Mouse (Mus musculus) embryonic facial prominence, embryonic 11.5 days (tissue): ENCODE measurements around the gene Esd. TPM values are rescaled to one million over a fixed set of nuclear protein-coding genes. Genes with fewer than 3 reads are reported as not detected.

Source experiments
- ATAC-seq: fragments of 200-750 bp; cut with Nextera tagmentation; replicated peaks from 2 replicates; pipeline ENCODE4 v1.8.0; 2017; ENCODE audit warnings: low read depth; ENCODE audit not compliant: insufficient number of reproducible peaks, low FRiP score, low TSS enrichment
- DNase-seq: peaks from one replicate; pipeline ENCODE4 v3.0.0-alpha.2; 2015; ENCODE audit warnings: low spot score
- H3K27ac ChIP-seq: fragments of 300-500 bp; sonication (generic); replicated peaks from 2 replicates; pipeline ENCODE4 v1.5.1; 2014; ENCODE audit warnings: mild to moderate bottlenecking, low read depth, low read length, control low read depth
- H3K27me3 ChIP-seq: fragments of 300-500 bp; sonication (generic); 2 replicates; pipeline ENCODE4 v1.6.1; 2014; ENCODE audit warnings: mild to moderate bottlenecking, low read length, moderate library complexity, mixed read lengths; ENCODE audit not compliant: control insufficient read depth, insufficient read depth
- H3K36me3 ChIP-seq: fragments of 300-500 bp; sonication (generic); replicated peaks from 2 replicates; pipeline ENCODE4 v1.6.1; 2014; ENCODE audit warnings: low read depth, mild to moderate bottlenecking, low read length, moderate library complexity, mixed read lengths; ENCODE audit not compliant: control insufficient read depth, insufficient read depth
- H3K4me1 ChIP-seq: fragments of 300-500 bp; sonication (generic); 2 replicates; pipeline ENCODE4 v1.6.1; 2014; ENCODE audit warnings: low read length, mixed read lengths; ENCODE audit not compliant: control insufficient read depth, insufficient read depth
- H3K4me2 ChIP-seq: fragments of 300-500 bp; sonication (generic); 2 replicates; pipeline ENCODE4 v1.6.1; 2014; ENCODE audit warnings: low read depth, mild to moderate bottlenecking, control low read depth, low read length, moderate library complexity
- H3K4me3 ChIP-seq: fragments of 300-500 bp; sonication (generic); 2 replicates; pipeline ENCODE4 v1.5.1; 2014; ENCODE audit warnings: low read depth, low read length, control low read depth
- H3K9ac ChIP-seq: fragments of 300-500 bp; sonication (generic); replicated peaks from 2 replicates; pipeline ENCODE4 v1.6.1; 2014; ENCODE audit warnings: mild to moderate bottlenecking, control low read depth, low read length
- H3K9me3 ChIP-seq: fragments of 300-500 bp; sonication (generic); replicated peaks from 2 replicates; pipeline ENCODE4 v1.6.1; 2016; ENCODE audit warnings: mild to moderate bottlenecking, low read length, inconsistent platforms, mixed read lengths; ENCODE audit not compliant: control insufficient read depth
- WGBS: fragments of 180-500 bp; shearing (Covaris S2); extraction: QIAGEN DNeasy Blood & Tissue Kit; methylation state at CpG from one replicate; pipeline ENCODE4 v1.1.7; 2014; 5-methylcytosine and 5-hydroxymethylcytosine counted together
- polyA plus RNA-seq: library from polyadenylated mRNA; unstranded; fragments of >200 nt; fragmentation: Nextera tagmentation; extraction: Ambion mirVana; gene quantifications from 2 replicates; pipeline ENCODE4 v1.2.1, GENCODE M21; 2014

The Esd gene
- polyA plus RNA-seq, 1 experiment from 2014 or later, result 412 TPM

DNA sequence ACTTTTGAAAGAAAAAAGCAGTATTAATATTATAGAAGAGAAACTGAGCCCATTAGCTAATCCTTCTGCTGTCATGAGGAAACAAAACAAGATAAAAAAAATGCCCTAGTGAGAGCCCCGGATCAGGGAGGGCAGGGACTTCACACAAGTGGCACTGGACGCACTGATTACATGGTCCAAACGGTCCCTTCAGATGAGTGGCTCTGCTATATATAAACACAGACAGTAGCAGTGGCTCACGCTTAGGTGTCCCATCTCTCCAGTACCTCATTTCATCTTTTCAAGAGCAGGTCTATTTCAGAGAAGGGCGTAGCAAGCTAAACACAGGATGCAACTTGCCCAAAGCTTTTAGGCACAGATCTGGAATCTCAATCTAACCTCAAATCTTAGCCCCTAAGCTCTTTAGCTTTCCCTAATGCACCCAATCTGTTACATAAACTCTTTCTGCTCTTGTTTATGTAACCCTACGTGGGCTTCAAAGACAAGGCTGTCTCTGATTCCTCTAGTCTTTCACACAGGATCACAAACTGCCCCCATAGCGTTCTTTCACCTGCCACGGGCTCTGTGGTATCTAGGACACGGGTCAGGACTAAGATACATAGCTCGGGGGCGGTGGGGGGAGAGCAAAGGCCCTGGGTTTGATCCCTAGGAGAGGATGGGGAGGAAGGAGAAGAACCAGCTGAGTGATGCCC is 52.3 kb downstream of the Esd start:
- H3K9ac ChIP-seq, result no peak overlapping the region
- WGBS, result 73% methylated on average over 11 of the region's 11 CpGs
- H3K4me3 ChIP-seq, result no peak overlapping the region
- ATAC-seq (no peak), DNase-seq (peak; percentile 9)
- H3K36me3 ChIP-seq, result no peaks in the 10 kb centered on the region
- no peak overlapping the region for H3K27ac ChIP-seq
- no peaks in the 10 kb centered on the region for H3K4me1 ChIP-seq
- no peak overlapping the region for H3K4me2 ChIP-seq
- no peaks in the 10 kb centered on the region for H3K9me3 ChIP-seq
- no peaks in the 10 kb centered on the region for H3K27me3 ChIP-seq

DNA sequence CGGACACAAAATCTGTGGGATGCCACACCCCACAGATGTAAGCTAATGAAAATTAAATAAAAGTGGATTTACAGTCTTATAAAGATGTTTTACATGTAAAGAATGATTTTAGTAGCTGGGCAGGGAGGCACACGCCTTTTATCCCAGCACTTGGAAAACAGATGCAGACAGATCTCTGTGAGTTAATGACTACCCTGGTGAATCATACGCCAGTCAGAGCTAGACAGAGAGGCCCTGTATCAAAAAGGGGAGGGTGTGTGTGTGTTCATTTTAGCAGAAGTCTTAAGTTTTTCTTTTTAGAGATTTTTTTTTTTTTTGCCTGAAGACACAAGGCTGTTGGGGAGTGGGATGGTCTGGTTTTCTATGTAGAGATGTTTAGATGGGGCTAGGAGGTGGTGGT is 55.6 kb downstream of the Esd start:
- Histone ChIP-seq H3K9ac (no peak overlapping the region), H3K4me2 (no peak overlapping the region), H3K27ac (no peak overlapping the region), H3K36me3 (no peaks in the 10 kb centered on the region), H3K27me3 (no peaks in the 10 kb centered on the region), H3K9me3 (no peaks in the 10 kb centered on the region), H3K4me3 (no peak overlapping the region), H3K4me1 (no peaks in the 10 kb centered on the region)
- no peak for ATAC-seq
- 81% methylated on average over 3 of the region's 3 CpGs for WGBS
- DNase-seq, result no peak

GRCm38 (mm10) chr14:74788766-74789165 is 56.7 kb downstream of the Esd start:
- H3K27ac ChIP-seq, result no peak overlapping the region
- no peak overlapping the region for H3K9ac ChIP-seq
- no peaks in the 10 kb centered on the region for H3K36me3 ChIP-seq
- H3K27me3 ChIP-seq, result no peaks in the 10 kb centered on the region
- no peaks in the 10 kb centered on the region for H3K9me3 ChIP-seq
- H3K4me1 ChIP-seq, result no peaks in the 10 kb centered on the region
- WGBS, result 74% methylated on average over 8 of the region's 8 CpGs
- peak; percentile 32 for DNase-seq
- no peak for ATAC-seq
- no peak overlapping the region for H3K4me2 ChIP-seq
- no peak overlapping the region for H3K4me3 ChIP-seq

- Histone ChIP-seq H3K27me3 (no peaks in the 10 kb centered on the region), H3K4me1 (no peaks in the 10 kb centered on the region), H3K4me2 (no peak overlapping the region), H3K36me3 (no peaks in the 10 kb centered on the region), H3K4me3 (no peak overlapping the region), H3K27ac (no peak overlapping the region), H3K9me3 (no peaks in the 10 kb centered on the region), H3K9ac (no peak overlapping the region)
- ATAC-seq, result no peak
- DNase-seq, result no peak
- 82% methylated on average over 5 of the region's 5 CpGs for WGBS
Observed at GRCm38 (mm10) chr14:74790535-74790934, 58.4 kb downstream of the Esd start.

- no peaks in the 10 kb centered on the region for H3K9me3 ChIP-seq
- no peaks in the 10 kb centered on the region for H3K36me3 ChIP-seq
- WGBS, result 76% methylated on average over 6 of the region's 6 CpGs
- no peak overlapping the region for H3K9ac ChIP-seq
- DNase-seq, result no peak
- H3K4me2 ChIP-seq, result no peak overlapping the region
- no peak overlapping the region for H3K27ac ChIP-seq
- no peaks in the 10 kb centered on the region for H3K4me1 ChIP-seq
- no peak overlapping the region for H3K4me3 ChIP-seq
- ATAC-seq, result no peak
- no peaks in the 10 kb centered on the region for H3K27me3 ChIP-seq
Observed at GRCm38 (mm10) chr14:74792793-74793192, 60.7 kb downstream of the Esd start.

DNA sequence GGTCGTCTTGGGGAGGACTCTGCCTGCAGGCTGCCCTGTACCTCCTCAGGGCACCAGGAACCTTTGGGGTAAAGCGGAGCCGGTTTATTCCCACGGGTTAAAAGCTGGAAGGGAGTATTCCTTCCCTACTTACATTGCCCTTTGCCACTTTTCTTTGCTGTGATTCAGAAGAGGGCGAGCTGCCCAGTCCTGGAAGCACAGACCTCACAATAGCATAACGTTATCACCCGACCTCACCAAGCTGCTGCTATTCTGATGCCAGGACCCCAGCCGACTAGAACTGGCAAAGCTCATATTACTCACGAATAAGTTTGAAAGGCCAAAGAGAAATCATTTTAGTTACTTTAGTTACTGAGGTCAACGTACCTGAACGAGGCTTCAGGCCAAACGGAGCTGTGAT is 62.8 kb downstream of the Esd start:
- Histone ChIP-seq H3K9me3 (no peaks in the 10 kb centered on the region), H3K27me3 (no peaks in the 10 kb centered on the region), H3K4me2 (no peak overlapping the region), H3K4me1 (no peaks in the 10 kb centered on the region), H3K27ac (no peak overlapping the region), H3K9ac (no peak overlapping the region), H3K36me3 (no peaks in the 10 kb centered on the region), H3K4me3 (no peak overlapping the region)
- no peak for ATAC-seq
- WGBS, result 77% methylated on average over 12 of the region's 12 CpGs
- no peak for DNase-seq

DNA sequence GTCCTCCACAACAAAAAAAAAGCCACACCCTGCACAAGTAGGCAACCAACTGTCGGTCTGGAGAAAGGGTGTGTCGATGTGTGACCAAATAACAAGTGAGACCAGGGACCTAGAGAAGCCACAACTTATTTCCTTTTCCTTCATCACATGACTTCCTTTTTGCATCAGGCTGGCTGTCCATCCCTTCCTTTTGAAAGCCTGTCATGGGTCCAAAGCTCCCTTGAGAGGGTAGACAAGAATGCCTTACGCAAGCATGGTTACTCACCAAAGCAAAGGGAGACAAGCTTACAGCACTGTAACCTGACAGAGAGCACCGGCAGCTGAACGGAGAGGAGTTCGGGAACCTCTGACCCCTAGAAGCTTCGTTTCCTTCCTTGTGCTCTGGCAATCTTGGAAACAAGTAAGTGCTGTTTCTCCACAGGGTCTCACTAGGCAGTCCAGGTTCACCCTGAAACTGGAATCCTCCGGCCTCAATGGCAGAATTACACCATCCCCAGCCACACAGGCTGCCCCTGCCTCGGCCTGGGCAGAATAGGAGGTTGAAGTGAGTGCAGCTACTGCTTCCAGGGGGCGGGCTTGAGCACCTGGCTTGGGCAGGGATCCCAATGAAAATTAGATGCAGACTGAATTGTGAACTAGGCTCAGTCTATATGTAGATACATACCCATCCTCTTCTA is 65.4 kb downstream of the Esd start:
- no peak for ATAC-seq
- Histone ChIP-seq H3K4me1 (no peaks in the 10 kb centered on the region), H3K4me2 (no peak overlapping the region), H3K27me3 (no peaks in the 10 kb centered on the region), H3K36me3 (no peaks in the 10 kb centered on the region), H3K27ac (no peak overlapping the region), H3K9me3 (no peaks in the 10 kb centered on the region), H3K4me3 (no peak overlapping the region), H3K9ac (no peak overlapping the region)
- DNase-seq, result no peak
- WGBS, result 82% methylated on average over 10 of the region's 10 CpGs

- H3K9ac ChIP-seq, result no peak overlapping the region
- no peak for DNase-seq
- WGBS, result 85% methylated on average over 16 of the region's 16 CpGs
- ATAC-seq, result no peak
- no peaks in the 10 kb centered on the region for H3K27me3 ChIP-seq
- H3K9me3 ChIP-seq, result no peaks in the 10 kb centered on the region
- no peaks in the 10 kb centered on the region for H3K36me3 ChIP-seq
- no peaks in the 10 kb centered on the region for H3K4me1 ChIP-seq
- H3K27ac ChIP-seq, result no peak overlapping the region
- H3K4me2 ChIP-seq, result no peak overlapping the region
- H3K4me3 ChIP-seq, result no peak overlapping the region
Observed at GRCm38 (mm10) chr14:74798063-74798890, 66.2 kb downstream of the Esd start.
